Comparison of ENCODE assay signal across 13 mouse cellular contexts in the genomic region with DNA sequence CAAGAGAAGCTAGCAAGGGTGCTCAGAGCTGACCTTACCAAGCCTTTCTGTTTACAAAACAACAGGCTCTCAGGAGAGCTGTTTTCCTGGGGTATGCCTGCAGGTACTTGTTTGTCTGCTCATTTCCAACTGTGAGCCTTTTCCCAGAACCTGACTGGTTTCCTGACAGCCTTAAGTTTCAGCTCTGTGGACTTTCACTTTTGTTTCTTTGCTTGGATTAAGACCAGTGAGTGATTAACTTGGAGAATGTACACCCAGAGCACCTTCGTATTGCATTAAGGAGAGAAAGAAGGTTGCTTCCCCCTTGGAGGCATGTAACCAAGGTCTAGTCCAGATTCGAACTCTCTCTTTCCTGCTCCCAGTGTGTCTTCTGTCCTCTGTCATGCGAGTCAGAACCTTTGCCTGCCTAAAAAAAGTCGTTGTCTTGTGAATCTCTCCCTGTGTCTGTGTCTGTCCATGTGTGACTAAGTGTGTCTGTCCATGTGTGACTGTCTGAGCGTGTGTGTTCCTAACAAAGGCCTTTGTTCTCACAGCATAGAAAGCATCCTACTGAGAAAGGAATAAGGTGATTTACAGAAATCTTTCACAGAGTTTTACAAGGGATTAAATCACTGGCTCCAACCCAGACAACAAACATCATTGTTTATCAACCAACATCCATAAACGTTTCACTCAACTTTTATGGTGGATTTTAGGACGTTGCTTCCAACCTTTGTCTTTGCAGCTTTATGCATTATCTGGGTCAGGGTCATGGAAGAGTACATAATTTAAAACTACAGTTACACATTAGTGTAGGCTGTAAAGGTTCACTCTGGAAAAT. TPM values are rescaled to one million over a fixed set of nuclear protein-coding genes. Genes with fewer than 3 reads are reported as not detected.
A peak's percentile ranks its signal among the peaks of the same experiment; 100 is the strongest.
DNase-seq lines count a peak whose midpoint lies in the region; ATAC-seq and TF ChIP-seq lines count a peak whose summit lies in the region.
"Had no signal": no experiment of that assay in that cellular context is flagged by ENCODE, and none has a peak within 500 bp of the region (broad histone marks: within the 10 kb centered on the region; RNA-seq: fewer than 3 reads in every experiment).

No protein-coding gene starts in this region.

- no peaks in the 10 kb centered on the region for H3K36me3 ChIP-seq in heart, embryonic 11.5 days (ENCODE audit: control insufficient read depth, insufficient read depth, low read length)
- H3K36me3 ChIP-seq in megakaryocyte, embryonic 14.5 days (replicated peaks; ENCODE audit: low read length), result no peaks in the 10 kb centered on the region
- no peaks in the 10 kb centered on the region for H3K36me3 ChIP-seq in kidney, embryonic 16.5 days (ENCODE audit: insufficient read depth, low read length)
- H3K36me3 ChIP-seq in stomach, embryonic 16.5 days (ENCODE audit: control insufficient read depth, insufficient read depth, low read length), result no peaks in the 10 kb centered on the region
- H3K36me3 ChIP-seq in midbrain, postnatal 0 days (ENCODE audit: insufficient read depth, low read length), result no peaks in the 10 kb centered on the region
- H3K36me3 ChIP-seq: liver, embryonic 15.5 days; midbrain, embryonic 13.5 days had no signal

- H3K4me1 ChIP-seq in heart, embryonic 11.5 days (ENCODE audit: control insufficient read depth, insufficient read depth, low read length), result no peaks in the 10 kb centered on the region
- no peaks in the 10 kb centered on the region for H3K4me1 ChIP-seq in megakaryocyte, embryonic 14.5 days
- peaks cover 32% of the 10 kb centered on the region for H3K4me1 ChIP-seq in kidney, embryonic 16.5 days (ENCODE audit: insufficient read depth, low read length)
- peaks cover 11% of the 10 kb centered on the region; the same call in 1 of the 2 replicates for H3K4me1 ChIP-seq in stomach, embryonic 16.5 days (ENCODE audit: control insufficient read depth, insufficient read depth, low read length)
- no peaks in the 10 kb centered on the region for H3K4me1 ChIP-seq in midbrain, postnatal 0 days (ENCODE audit: insufficient read depth, low read length)
- H3K4me1 ChIP-seq: liver, embryonic 15.5 days had no signal

- H3K27me3 ChIP-seq in heart, embryonic 11.5 days (ENCODE audit: control insufficient read depth, insufficient read depth, low read length), result no peaks in the 10 kb centered on the region
- peaks cover 2% of the 10 kb centered on the region for H3K27me3 ChIP-seq in megakaryocyte, embryonic 14.5 days (replicated peaks)
- no peaks in the 10 kb centered on the region for H3K27me3 ChIP-seq in kidney, embryonic 16.5 days (ENCODE audit: insufficient read depth, low read length)
- no peaks in the 10 kb centered on the region for H3K27me3 ChIP-seq in stomach, embryonic 16.5 days (ENCODE audit: control insufficient read depth, insufficient read depth, low read length)
- H3K27me3 ChIP-seq in midbrain, postnatal 0 days (ENCODE audit: insufficient read depth, low read length), result no peaks in the 10 kb centered on the region
- H3K27me3 ChIP-seq: liver, embryonic 15.5 days; midbrain, embryonic 13.5 days had no signal

- H3K4me2 ChIP-seq in heart, embryonic 11.5 days, result no peak overlapping the region
- peak overlapping the region; percentile 5; the same call in 1 of the 2 replicates for H3K4me2 ChIP-seq in kidney, embryonic 16.5 days (replicated peaks; ENCODE audit: low read depth, low read length)
- no peak overlapping the region for H3K4me2 ChIP-seq in stomach, embryonic 16.5 days (ENCODE audit: low read depth, low read length)
- no peak overlapping the region for H3K4me2 ChIP-seq in midbrain, postnatal 0 days (ENCODE audit: low read depth, low read length, poor library complexity, severe bottlenecking)
- H3K4me2 ChIP-seq: liver, embryonic 15.5 days; midbrain, embryonic 13.5 days had no signal

- WGBS in heart, embryonic 11.5 days (ENCODE audit: insufficient replicate concordance), result 48% methylated on average over 7 of the region's 7 CpGs
- 11% methylated on average over 7 of the region's 7 CpGs for WGBS in kidney, embryonic 16.5 days
- WGBS in stomach, embryonic 16.5 days, result 35% methylated on average over 7 of the region's 7 CpGs
- 18% methylated on average over 7 of the region's 7 CpGs for WGBS in midbrain, postnatal 0 days

- no peak for TF ChIP-seq CTCF in midbrain, postnatal 0 days (IDR thresholded peaks at IDR 0.05)

- H3K9ac ChIP-seq in heart, embryonic 11.5 days (ENCODE audit: low read depth, low read length), result no peak overlapping the region
- H3K9ac ChIP-seq in kidney, embryonic 16.5 days (replicated peaks; ENCODE audit: low read length), result no peak overlapping the region; the same call in 1 of the 2 replicates
- no peak overlapping the region for H3K9ac ChIP-seq in stomach, embryonic 16.5 days (ENCODE audit: low read length)
- no peak overlapping the region for H3K9ac ChIP-seq in midbrain, postnatal 0 days (replicated peaks; ENCODE audit: low read length, poor library complexity, severe bottlenecking)
- H3K9ac ChIP-seq: liver, embryonic 15.5 days; midbrain, embryonic 13.5 days had no signal

- peak; percentile 88 for DNase-seq in heart, adult 11 months
- DNase-seq in midbrain, postnatal 0 days (ENCODE audit: low spot score), result no peak
- DNase-seq in layer of hippocampus, adult 18-20 months (ENCODE audit: low spot score in 2 of 2), result no peak
- DNase-seq: cerebellum, postnatal 10 days; gastrocnemius, postnatal 14 days; heart, postnatal 36 days had no signal

- H3K4me3 ChIP-seq in heart, embryonic 11.5 days (ENCODE audit: low read depth, low read length), result no peak overlapping the region
- peak overlapping the region; percentile 14 for H3K4me3 ChIP-seq in megakaryocyte, embryonic 14.5 days (replicated peaks)
- no peak overlapping the region for H3K4me3 ChIP-seq in kidney, embryonic 16.5 days (ENCODE audit: low read length)
- no peak overlapping the region for H3K4me3 ChIP-seq in stomach, embryonic 16.5 days (replicated peaks; ENCODE audit: low read length)
- H3K4me3 ChIP-seq in midbrain, postnatal 0 days (ENCODE audit: low read depth, low read length), result no peak overlapping the region
- H3K4me3 ChIP-seq: liver, embryonic 15.5 days; midbrain, embryonic 13.5 days had no signal

- ATAC-seq in heart, embryonic 11.5 days (replicated peaks; ENCODE audit: insufficient number of reproducible peaks, low FRiP score, low TSS enrichment), result no peak
- no peak for ATAC-seq in megakaryocyte, adult 5-6 weeks (ENCODE audit: poor library complexity, severe bottlenecking)
- peak; percentile 80 for ATAC-seq in kidney, embryonic 16.5 days (ENCODE audit: low FRiP score, low TSS enrichment)
- ATAC-seq in stomach, embryonic 16.5 days (ENCODE audit: insufficient read depth, low FRiP score), result no peak
- no peak for ATAC-seq in midbrain, postnatal 0 days (ENCODE audit: low FRiP score)
- ATAC-seq: midbrain, embryonic 13.5 days had no signal

- no peak overlapping the region for H3K27ac ChIP-seq in heart, embryonic 11.5 days (ENCODE audit: low read depth, low read length)
- H3K27ac ChIP-seq in kidney, embryonic 16.5 days (ENCODE audit: low read length), result peak overlapping the region; percentile 93
- H3K27ac ChIP-seq in stomach, embryonic 16.5 days (ENCODE audit: low read length), result peak overlapping the region; percentile 48; the same call in 1 of the 2 replicates
- no peak overlapping the region for H3K27ac ChIP-seq in midbrain, postnatal 0 days (ENCODE audit: low read depth, low read length)
- H3K27ac ChIP-seq: liver, embryonic 15.5 days; midbrain, embryonic 13.5 days had no signal

- no peaks in the 10 kb centered on the region for H3K9me3 ChIP-seq in heart, embryonic 11.5 days (replicated peaks; ENCODE audit: control insufficient read depth, low read length)
- no peaks in the 10 kb centered on the region for H3K9me3 ChIP-seq in megakaryocyte, embryonic 14.5 days
- no peaks in the 10 kb centered on the region for H3K9me3 ChIP-seq in kidney, embryonic 16.5 days (ENCODE audit: low read length)
- H3K9me3 ChIP-seq in stomach, embryonic 16.5 days (replicated peaks; ENCODE audit: control insufficient read depth, low read length), result no peaks in the 10 kb centered on the region
- H3K9me3 ChIP-seq in midbrain, postnatal 0 days (ENCODE audit: low read length), result no peaks in the 10 kb centered on the region
- H3K9me3 ChIP-seq: liver, embryonic 15.5 days; midbrain, embryonic 13.5 days had no signal

RNA-seq across cellular contexts. Expression of gene Tnfsf10, which starts 43.7 kb away (rescaled TPM):
- not detected in 2 replicates for polyA plus RNA-seq in heart, embryonic 11.5 days (2014; fragmentation: Nextera tagmentation; extraction: Ambion mirVana)
- 0.06 TPM in 1 of 2 replicates, not detected in the other for polyA plus RNA-seq in megakaryocyte, embryonic 14.5 days (2012; ENCODE audit: insufficient read depth, low replicate concordance)
- 1.0 and 1.1 TPM in 2 replicates for total RNA-seq in megakaryocyte, adult 5-6 weeks (2015)
- total RNA-seq in megakaryocyte, adult 5-6 weeks (2017), result 1.5 and 1.6 TPM in 2 replicates
- polyA plus RNA-seq in kidney, embryonic 16.5 days (2015; fragmentation: Nextera tagmentation; extraction: Ambion mirVana), result 0.81 and 0.95 TPM in 2 replicates
- 0.40 and 0.62 TPM in 2 replicates for polyA plus RNA-seq in stomach, embryonic 16.5 days (2015; fragmentation: Nextera tagmentation; extraction: Ambion mirVana)
- 0.47 and 3.3 TPM in 2 replicates for total RNA-seq in midbrain, postnatal 0 days (2014; rRNA removed)
- polyA plus RNA-seq in midbrain, postnatal 0 days (2015; fragmentation: Nextera tagmentation; extraction: Ambion mirVana), result 0.27 and 0.33 TPM in 2 replicates
- under 1 TPM; 0.63 to 0.72 TPM for total RNA-seq in layer of hippocampus, adult 18-20 months (2021)

Comparison
In these comparisons a context has a peak if more than half of its experiments do, and no peak if none do; other contexts are left out.
1. H3K27ac ChIP-seq: peak in kidney, embryonic 16.5 days (single experiment) and stomach, embryonic 16.5 days (single experiment); none in heart, embryonic 11.5 days (single experiment) and midbrain, postnatal 0 days (single experiment).